Mouse (Mus musculus) adrenal gland (tissue): ENCODE results near the gene Esrp2.

ENCODE experiments used
- intact Hi-C: fragments of 180-260 bp; cut with DNase I; formaldehyde crosslinking; loops from one replicate; pipeline ENCODE4 v1.15.1; 2025

The Esrp2 gene

GRCm38 (mm10) chr8:106127054-106127453 is 9.7 kb downstream of the Esrp2 start:
- intact Hi-C loops: no loop called here

DNA sequence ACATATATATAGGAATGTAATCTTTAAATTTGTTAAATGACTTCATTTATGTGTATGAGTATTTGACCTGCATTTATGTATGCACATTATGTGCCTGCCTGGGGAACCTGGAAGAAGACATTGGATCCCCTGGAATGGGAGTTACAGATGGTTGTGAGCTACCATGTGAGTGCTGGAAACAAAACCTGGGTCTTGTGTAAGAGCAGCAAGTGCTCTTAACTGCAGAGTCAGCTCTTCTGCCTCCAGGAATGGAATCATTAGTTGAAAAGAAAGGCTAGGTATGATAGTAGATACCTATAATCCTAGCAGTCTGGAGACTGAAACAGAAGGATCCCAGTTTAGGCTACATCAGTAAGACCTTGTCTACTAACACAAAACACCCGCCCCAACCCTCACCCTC is 10.7 kb downstream of the Esrp2 start:
- intact Hi-C loops: no loop called here

- intact Hi-C loops: no loop called here
Observed at GRCm38 (mm10) chr8:106123443-106123842, 13.3 kb downstream of the Esrp2 start.

DNA sequence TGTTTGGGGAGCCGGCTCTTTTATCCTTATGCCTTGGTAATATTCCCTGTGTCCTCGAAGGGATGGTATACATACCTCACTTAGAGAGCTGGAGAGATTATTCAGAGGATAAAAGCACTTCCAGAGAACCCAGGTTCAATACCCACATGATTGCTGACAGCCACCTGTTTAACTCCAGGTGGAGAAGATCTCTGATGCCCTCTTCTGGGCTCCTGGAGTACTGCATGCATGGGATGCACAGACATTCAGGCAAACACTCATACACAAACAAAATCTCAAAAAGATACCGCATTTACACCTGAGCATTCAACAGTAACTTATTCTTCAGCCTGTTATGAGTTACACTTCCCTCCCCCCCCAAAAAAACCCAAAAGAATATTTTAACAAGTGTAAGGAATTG is 20.9 kb downstream of the Esrp2 start:
- intact Hi-C loops: no loop called here

DNA sequence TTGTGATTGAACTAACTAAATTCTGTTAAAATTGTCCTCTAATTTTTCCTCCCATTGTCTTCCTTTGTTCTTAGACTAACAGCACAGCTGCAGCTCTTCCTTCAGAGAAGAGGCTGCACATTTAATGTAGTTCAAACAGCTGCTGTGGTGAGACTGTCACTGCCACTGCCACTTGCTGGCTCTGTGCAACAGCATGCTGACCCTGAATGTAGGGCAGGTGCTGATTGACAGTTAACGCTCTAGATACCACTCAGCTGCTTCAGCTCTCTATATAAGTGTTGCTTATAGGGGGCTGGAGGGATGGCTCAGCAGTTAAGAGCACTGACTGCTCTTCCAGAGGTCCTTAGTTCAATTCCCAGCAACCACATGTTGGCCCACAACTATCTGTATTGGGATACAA is 24.3 kb downstream of the Esrp2 start:
- intact Hi-C loops: no loop called here

GRCm38 (mm10) chr8:106112041-106112440 is 24.7 kb downstream of the Esrp2 start:
- intact Hi-C loops: no loop called here

- intact Hi-C loops: no loop called here
Observed at GRCm38 (mm10) chr8:106108729-106109128, 28.0 kb downstream of the Esrp2 start.

DNA sequence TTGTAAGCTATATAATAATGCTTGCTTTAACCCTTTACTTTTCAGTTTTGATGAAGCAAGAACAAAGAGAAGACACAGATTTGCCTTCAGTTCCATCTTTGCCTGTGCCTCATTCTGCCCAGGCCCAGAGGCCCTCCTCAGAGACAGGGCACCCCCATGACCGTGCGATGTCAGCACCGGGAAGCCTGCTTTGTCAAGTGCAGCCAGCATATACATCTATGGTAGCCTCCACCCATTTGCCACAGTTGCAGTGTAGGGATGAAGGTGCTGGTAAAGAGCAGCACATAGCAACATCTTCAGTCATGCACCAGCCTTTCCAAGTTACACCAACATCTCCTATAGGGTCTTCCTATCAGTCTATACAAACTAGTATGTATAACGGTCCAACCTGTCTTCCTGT is 28.7 kb downstream of the Esrp2 start:
- intact Hi-C loops: no loop called here

DNA sequence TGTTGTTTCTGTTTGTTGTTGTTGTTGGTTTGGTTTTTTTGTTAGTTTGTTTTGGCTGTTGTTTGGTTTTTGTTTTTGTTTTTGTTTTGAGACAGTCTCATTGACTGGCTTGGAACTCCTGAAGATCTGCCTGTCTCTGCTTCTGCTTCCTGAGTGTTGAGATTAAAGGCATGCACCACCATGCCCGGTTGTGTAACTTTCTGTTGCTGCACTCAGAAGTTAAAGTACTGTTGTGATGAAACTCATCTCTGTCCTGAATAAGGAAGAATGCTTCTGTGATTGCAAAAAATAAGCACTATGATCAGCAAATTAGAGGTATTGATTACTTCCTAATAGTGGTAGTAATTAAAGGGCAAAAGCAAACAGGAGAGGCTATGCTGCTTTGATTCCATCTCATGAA is 30.6 kb downstream of the Esrp2 start:
- intact Hi-C loops: no loop called here

DNA sequence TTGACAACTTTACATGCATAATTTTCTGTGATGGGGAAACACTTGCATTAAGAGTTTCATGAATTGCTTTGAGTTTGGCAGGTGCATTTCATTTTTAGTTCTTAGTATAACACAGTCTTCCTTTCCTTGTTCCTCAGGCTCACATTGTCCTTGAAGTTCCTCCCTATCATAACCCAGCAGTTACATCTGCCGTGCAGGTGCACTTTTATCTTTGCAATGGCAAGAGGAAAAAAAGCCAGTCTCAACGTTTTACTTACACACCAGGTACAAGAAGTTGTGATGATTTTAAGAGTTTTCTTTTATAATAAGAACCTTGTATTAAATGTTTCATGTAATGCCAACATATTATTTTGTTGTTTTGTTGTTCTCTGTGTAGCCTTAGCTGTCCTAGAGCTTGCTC is 32.9 kb downstream of the Esrp2 start:
- intact Hi-C loops: loop anchor here (1.0 kb wide), 1 partner anchor 24 kb away; no protein-coding TSS in a partner anchor

- intact Hi-C loops: no loop called here
Observed at GRCm38 (mm10) chr8:106102321-106102720, 34.5 kb downstream of the Esrp2 start.
